Mouse (Mus musculus) CD8-positive naive resting alpha-beta T cell, adult 2 months (primary cell): Measurements from ENCODE around the gene Olfr92.
"Not testable (repeated sequence)": the region's sequence is repeated elsewhere in the genome, so short reads cannot be mapped to it uniquely, and the experiment has no call there.

Source experiments
- DNase-seq, 2 experiments: peaks; one replicate each; pipeline ENCODE4 v3.0.0; 2022; ENCODE audit warnings: low read depth in 2 of 2, low spot score in 2 of 2

The Olfr92 gene

DNA sequence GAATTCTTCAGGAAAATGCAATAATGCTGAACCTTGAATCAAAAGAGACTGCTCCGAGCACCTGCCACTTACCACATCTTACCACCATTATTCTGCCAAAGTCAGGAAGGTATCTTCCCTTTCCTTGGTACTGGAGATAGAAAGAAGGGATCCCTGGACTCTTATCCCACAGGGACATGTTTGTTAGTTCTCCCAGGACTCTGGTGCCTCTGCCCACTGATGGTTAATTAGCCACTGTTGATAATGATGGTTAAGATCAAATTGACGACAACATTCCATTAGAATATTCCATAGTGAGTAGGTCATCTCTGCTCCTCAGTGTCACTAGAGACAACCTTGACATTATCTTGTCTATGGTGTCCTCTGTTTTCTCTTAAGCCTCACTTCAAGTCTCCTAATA, at the start of gene Olfr92:
Olfr92 (minus strand) TSS at position 101 of the 400 bp plus-strand sequence.
- no peak for DNase-seq

DNA sequence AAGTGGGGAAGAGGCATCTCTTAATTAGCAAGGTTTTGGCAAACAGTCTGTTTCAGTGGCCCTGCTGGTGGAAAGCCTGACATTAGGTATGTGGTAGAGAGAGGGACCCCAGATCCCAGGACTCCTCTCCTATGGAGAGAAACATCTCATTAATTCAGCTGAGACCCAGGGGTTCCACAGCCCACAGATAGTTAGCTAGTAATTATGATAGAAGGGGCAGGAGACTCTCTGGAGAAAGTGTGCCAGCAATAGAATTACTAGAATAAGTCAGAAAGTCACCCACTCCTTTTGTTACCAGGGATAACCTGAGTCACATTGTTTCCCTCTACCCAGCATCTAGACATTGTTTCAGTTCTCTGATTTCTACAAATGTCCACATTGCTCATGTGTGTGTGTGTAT, 41.5 kb upstream of the Olfr92 start, which contains the start of gene Olfr93:
Olfr93 (minus strand) TSS at position 101 of the 400 bp plus-strand sequence.
- DNase-seq = no peak

DNA sequence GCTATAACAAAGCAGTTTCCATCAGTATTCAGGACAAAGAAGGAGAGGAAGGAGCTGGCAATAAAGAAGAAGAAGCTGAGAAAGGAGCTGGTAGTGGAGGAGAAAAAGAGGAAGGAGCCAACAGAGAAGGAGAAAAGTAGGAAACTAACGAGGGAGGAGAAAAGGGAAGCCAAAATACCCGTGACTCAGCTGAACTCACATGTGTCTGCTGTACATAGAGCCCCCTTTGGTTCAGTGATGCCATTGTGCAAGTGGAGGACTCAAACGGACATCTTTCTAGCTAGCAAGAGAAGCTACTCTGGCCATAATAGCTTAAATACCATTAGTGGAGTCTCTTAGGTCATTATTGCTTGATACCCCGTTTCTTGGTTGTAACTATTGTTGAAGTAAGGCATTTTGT, 11.5 kb upstream of the Olfr92 start:
- not testable (repeated sequence) for DNase-seq

DNA sequence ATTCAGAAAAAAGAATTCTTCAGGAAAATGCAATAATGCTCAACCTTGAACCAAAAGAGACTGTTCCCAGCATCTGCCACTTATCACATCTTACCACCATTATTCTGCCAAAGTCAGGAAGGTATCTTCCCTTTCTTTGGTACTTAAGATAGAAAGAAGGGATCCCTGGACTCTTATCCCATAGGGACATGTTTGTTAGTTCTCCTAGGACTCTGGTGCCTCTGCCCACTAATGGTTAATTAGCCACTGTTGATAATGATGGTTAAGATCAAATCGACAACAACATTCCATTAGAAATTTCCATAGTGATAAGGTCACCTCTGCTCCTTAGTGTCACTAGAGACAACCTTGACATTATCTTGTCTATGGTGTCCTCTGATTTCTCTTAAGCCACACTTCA, 21.7 kb downstream of the Olfr92 start, which contains the start of gene Olfr91:
Olfr91 (minus strand) TSS at position 101 of the 400 bp plus-strand sequence.
- DNase-seq = no peak

DNA sequence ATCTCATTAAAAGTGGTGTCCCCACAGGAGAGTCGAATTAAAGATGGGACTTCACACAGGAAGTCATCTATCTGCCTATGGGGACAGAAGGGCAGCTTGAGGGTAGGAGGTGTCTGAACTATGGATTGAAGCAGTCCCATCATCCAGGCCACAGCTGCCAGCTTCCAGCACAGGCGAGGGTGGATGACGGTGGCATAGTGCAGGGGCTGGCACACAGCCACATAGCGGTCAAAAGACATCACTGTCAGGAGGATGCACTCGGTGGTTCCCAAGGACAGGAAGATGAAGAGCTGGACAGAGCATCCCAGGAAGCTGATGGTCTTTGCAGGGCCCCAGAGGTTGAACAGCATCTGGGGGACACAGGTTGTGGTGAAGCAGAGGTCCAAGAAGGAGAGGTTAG, 26.6 kb downstream of the Olfr92 start:
- DNase-seq = no peak

DNA sequence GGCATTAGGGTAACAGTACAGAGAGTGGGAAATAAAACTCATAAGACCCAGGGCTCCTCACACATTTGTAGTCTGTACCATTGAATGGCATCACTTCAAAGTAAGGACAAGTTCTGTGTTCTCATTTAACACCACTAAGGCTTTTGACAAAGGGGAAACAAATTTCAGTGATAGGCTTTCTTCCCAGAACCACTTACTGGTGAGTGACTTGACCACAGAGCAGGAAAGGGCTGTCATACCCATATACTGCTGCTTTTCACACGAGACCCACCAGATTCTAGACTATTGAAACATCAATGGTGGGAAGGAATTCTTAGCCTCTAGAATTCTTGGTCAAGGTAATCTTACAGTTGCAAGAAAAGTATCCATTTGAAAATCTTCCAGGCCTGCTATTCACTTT, 27.7 kb downstream of the Olfr92 start:
- DNase-seq = no peak

DNA sequence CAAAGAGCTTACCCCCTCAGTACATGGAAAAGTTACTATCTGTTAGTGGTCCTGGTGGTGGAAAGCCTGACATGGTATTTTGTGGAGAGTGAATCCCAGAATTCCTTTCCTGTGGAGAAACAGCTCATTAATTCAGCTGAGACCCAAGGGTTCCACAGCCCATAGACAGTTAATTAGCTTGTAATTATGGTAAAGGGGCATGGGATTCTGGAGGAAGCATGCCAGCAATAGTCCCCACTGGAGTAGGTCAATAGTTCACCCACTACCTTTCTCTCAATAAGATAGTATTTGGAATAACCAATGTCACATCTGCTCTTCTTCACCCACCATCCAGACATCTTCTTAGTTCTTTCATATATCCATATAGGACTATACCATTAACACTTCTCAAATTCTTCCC, 31.5 kb downstream of the Olfr92 start, which contains the start of gene Olfr90:
Olfr90 (minus strand) TSS at position 101 of the 400 bp plus-strand sequence.
- no peak for DNase-seq

DNA sequence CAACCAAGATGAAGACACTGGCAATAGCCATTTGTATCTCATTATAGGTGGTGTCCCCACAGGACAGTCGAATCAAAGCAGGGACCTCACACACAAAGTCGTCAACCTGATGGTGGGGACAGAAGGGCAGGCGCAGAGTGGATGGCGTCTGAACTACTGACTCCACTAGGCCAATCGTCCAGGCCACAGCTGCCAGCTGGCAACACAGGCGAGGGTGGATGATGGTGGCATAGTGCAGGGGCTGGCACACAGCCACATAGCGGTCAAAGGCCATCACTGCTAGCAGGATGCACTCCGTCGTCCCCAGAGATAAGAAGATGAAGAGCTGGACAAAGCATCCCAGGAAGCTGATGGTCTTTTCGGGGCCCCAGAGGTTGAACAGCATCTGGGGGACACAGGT, 34.3 kb downstream of the Olfr92 start:
- no peak for DNase-seq

DNA sequence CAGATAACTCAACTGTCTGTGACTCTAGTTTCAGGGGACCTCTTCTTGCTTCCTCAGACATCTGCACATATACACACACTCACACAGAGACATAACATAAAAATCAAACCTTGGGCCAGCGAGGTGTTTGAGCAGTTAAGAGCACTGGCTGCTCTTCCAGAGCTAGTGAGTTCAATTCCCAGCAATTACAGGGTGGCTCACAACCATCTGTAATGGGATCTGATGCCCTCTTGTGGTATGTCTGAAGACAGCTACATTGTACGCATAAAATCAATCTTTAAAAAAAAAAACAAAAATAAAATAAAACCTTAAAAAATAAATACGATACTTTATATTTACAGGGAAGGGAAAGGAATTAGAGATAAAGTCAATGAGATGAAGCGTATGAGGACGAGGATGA, 35.3 kb downstream of the Olfr92 start:
- DNase-seq = no peak

DNA sequence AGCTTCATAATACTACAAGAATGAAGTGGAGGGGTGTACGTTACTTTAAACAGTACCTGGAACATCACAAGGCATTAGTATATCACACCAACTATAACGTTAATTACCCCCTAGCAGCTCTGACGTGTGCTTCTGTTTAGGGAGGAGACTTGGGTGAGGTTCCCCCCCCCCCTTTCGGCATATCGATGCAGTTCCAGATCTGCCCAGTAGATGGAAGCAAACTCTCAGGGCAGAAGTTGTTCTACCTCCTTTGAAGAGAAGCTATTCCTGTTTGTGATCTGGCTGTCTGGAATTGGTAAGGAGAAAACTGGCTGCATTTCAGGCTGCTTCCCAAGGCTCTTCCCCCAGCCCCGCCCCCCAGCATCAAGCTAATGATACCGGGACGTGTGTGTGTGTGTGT, 36.6 kb downstream of the Olfr92 start:
- DNase-seq = peak; percentile 24 to 39

DNA sequence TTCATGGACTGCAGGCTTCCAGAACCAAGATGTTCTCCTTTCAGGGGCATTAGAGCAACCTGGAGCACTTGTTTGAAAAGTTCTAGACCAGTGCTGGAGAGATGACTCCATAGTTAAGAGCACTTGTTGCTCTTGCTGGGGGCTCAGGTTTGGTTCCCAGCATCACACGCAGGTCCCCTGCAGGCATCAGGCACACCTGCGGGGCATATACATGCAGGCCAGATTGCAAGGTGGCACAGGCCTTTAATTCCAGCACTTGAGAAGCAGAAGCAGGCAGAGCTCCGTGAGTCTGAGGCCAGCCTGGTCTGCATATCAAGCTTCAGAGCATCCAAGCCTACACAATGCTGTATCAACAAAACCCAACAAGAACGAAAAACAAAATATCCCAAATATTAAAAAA, 38.2 kb downstream of the Olfr92 start:
- no peak for DNase-seq

DNA sequence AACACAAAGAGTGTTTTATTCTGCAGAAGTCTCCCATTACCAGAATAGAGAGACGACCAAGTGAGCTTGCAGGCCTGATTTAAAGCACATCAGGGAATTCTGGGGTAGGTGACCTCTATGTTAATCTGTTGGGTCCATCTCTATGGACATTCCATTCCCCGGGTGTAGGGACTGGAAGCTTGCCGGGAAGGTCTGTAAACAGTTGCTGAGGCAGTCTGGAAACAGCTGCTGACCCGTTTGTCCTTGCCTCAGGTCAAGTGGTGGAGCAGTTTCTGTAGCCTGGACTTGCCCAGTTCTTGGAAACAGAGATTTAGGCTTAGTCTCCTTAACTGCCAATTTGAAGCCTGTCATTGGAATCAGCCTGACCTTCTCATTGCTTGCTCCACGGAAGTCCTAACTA, 39.8 kb downstream of the Olfr92 start:
- DNase-seq = no peak

DNA sequence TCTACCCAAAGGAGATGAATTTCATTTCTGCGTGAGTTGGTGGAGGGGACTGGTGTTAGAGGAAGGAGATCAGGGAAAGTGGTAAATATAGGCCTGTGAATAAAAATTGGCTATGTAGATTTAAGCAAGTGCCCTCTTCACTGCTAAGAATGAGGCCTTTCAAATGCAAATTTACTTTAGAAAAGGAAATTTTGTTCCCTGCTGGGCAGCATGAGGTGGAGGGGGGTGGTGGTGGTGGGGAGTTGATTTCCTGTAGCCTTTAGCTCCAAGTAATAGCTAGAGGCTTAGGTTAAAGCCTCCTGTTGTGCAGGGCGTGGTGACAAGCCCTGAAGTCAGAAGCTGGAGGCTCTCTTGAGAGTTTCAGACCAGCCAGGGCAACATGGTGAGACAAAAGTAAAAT, 40.9 kb downstream of the Olfr92 start:
- DNase-seq = no peak

DNA sequence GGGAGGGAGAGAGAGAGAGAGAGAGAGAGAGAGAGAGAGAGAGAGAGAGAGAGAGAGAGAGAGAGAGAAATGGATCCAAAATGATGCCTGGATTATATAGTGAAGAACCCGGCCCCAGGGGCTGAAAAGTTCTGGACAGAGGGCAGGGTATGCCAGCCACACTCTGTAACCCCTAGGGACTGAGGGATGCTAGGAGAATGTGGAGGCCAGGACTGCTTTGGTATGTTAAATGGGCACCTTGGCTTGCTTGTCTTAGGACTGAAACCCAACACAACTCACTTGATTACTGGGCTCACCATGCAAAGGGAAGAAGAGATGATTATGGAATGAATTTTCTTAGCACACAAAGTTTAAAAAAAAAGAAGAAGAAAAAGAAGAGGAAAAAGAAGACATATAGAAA, 41.7 kb downstream of the Olfr92 start:
- DNase-seq = no peak

DNA sequence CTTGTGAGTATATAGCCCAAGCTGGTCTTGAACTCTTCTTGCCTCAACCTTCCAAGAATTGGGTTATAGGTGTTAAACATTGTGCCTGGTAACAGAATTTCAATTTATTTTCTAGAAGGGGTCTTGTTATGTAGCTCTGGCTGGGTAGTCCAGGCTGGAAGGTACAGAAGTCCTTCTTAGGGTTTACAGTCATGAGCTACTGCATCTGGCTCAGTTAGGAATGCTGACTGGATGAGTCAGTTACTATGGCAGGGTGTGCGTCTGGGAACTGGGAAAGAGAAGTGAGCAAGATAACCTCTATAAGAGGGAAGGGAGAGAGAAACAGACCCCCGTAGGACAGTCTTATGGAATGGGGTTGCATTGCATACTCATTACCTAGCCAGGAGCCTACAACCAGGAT, 44.1 kb downstream of the Olfr92 start:
- no peak for DNase-seq

DNA sequence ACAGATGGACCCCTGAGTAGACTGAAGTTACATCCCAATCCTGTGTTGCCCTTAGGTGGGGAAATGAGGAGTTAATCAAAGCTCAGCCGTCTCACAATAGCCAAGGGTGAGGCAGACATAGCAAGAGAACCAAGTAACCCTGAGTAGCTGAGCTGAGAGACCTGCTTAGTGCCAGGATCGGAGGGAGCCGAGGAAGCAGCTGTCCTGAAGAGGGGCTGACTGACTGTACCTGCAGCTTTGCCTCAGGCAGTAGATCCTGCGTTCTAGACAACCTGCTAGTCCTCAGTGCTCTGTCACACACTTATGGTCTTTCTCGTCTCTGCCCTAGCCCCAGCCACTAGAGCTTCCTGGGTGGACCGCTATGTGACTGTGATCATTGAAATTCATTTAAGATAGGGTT, 44.7 kb downstream of the Olfr92 start:
- DNase-seq = no peak

DNA sequence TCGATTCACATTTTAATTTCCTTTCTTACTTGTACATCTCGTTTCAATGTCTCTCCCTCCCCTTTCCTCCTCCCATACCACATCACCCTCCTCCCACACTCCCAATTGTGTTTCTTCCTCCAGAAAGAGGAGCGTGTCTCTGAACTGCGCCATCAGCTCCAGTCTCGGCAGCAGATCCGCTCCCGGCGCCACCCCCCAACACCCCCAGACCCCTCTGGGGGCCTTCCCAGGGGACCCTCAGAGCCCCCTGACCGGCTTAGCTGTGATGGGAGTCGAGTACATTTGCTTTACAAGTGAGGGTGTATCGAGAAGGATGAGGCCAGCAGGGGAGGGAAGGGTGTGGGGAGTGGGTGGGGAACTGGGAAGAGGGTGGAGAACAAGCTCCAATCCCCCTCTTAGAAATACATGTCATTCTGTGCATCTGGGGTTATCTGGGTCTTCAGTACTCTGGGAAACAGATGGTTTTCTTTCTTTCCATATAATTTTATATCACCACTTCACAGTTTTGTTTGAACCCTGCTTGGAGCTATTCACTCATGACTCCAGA, 47.1 kb downstream of the Olfr92 start:
- no peak for DNase-seq

DNA sequence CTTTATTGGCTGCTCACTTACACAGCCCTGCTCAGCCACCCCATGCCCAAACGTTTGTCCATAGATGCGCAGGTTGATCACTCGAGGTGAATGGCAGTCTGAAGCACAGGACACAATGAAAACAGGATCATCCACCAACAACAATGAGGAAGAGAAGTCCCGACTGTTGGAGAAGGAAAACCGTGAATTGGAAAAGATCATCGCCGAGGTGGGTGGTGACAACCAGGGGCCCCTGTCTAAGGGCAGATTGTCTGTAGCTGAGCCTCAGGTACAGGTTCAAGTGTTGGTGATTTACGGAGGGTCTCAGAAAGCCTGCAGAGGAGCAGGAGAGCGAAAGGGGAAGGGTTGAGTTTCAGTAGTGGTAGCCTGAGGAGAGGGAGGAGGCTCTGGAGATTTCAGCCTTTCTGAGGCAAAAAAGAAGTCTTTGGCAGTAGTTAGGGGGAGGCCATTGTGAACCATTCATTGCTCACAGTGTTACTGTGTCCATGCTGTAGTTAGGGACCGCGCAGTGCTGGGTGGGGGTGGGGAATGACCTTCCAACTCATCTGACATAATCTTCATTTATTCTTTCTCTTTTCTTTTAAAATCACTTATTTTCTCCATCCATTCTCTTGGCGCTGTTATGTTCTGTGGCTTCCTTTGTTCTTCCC, 47.7 kb downstream of the Olfr92 start:
- no peak for DNase-seq

DNA sequence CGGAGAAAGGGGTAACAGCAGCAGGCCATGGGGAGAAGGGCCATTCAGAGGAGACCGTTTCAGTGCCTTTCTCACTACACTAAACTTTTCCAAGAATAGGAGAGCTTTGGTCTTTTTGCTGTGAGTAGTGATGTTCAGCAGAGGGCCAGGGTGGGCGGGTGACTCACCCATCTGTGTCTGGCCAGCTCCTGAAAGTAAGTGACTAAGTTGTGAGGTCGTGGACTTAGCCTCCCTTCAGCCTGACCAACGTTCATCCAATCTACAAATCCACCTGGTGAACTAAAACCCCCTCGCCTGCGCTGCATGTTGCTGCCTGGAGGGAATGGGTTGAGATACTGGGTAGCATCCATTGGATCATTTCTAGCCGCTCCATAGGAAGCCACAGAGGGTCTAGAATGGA, 49.8 kb downstream of the Olfr92 start:
- DNase-seq = no peak

DNA sequence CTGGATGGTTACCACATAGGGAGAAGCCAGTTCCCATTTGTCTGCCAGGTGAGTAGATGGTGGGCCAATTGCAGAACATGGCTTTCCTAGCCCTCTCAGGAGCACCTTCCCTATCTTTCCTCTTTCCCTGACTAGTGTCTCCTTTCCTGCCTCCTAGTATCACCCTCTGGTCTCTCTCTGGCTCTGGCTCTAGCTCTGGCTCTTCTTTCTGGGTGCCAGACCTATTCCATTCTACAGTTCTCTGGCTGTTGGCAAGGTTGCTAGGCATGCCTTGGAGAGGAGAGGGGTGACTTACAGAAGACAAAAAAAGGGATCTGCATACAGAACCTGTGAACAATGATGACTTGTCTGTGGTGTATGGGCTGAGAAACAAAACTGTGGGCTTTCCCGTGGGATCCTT, 52.0 kb downstream of the Olfr92 start:
- DNase-seq = no peak

DNA sequence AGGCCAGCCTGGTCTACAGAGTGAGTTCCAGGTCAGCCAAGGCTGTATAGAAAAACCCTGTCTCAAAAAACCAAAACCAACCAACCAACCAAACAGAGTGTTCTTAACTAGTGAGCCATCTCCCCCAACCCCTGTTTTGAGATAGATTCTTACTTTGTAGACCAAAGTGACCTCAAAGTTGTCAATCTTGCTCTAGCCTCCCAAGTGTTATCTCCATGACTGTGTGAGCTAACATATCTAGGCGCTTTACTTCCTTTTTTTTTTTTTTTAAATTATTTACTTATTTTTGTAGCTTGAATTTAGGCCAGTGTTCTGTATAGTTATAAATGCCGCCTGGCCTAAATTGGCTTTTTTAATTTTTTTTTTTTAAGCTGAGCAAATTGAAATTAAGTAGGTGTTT, 53.9 kb downstream of the Olfr92 start:
- DNase-seq = no peak

DNA sequence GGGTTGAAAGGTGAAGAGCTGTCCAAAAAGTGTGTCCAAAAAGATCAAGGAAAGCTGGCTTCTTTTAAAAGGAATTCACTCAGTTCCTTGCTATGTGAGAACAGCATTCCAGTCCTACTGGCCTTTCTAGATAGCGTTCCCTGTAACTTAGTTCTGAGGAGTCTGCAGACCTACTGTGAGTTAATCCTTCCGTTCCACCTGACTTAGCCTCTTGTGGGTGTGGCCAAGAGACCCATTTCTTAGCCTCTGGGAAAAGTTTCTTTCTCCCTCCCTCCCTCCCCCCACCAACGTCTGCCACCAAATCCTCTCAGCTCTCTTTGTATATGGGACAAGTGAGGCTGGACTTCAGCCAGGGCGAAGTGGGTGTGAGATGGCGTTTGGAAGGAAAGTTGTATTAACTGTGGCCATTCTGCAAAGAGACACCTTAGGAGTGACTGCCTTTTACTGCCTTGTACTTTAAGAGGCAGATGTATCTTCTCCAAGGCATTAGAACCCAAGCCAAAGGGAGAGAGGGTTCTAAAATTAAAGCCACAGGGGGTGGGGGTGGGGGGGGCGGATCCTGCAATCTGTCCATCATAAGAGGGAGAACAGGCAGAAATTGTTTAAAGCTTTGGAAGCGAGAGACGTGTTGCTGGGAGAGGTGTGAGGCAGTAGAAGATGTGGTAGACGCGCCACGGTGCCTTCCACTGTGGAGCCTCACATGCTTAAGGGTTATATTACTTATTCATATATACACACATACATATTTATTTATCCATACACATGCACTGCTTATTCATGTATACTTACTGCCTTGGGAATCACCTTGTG, 56.0 kb downstream of the Olfr92 start:
- DNase-seq = no peak
